Mouse (Mus musculus): Measurements from ENCODE around the gene Lst1.

The Lst1 gene

DNA sequence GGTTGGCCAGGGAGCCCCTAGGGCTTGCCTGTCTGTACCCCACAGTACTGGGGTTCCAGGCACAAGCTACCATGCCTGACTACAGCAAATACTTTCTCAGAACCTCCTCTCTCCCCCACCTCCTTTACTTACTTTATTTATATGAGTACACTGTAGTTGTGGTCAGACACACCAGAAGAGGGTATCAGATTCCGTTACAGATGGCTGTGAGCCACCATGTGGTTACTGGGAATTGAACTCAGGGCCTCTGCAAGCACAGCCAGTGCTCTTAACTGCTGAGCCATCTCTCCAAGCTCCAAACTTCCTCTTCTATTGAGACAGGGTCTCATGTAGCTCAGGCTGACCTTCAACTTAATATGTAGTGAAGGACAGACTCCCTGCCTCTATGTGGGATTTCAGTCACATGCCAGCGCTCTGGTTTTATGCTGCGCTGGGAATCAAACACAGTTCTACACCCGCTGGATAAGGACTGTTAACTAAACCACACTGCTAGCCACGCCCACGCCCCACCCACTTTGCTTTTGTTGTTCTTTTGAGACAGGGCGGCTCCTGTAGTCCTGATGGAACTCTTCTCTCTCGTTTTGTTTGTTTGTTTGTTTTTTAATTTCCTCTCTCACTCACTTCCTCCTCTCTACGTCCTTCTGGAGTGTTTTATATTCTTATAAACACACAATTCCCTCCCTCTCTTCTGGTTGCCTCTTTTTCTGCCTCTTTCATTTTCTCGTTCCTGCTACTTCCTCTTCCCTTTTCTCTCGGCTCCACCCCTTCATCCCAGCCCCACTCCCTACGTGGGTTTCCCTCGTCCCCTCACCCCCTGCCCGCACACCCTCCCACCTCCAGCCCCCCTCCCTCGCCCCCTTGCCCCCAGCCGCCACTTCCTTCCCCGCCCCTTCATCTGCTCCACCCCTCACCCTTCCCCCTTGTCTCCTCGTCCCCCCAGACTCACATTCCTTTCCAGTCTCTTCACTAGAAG, 2.3 kb downstream of the Lst1 start:
- DNase-seq (ENCODE audit: low spot score) = peak; percentile 83

DNA sequence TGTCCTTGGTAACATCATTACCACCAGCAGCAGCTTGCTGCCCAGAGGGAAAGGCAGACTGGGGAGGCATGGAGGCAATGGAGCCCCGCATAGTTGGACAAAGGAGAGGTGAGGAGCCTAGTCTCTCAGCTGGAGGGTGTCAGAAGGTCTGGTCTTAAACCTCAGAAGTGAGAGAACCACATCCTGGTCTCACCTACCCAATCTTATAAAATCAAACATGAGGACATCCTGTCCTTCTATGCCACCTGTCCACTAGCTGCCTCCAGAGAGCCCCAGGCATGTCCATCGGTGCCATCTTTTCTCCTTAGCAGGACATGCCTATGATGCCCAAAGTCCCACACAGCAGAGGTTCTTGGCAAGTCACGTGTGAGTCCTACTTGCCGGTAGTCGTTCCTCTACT, 8.1 kb downstream of the Lst1 start:
- no peak for DNase-seq (ENCODE audit: low spot score)

DNA sequence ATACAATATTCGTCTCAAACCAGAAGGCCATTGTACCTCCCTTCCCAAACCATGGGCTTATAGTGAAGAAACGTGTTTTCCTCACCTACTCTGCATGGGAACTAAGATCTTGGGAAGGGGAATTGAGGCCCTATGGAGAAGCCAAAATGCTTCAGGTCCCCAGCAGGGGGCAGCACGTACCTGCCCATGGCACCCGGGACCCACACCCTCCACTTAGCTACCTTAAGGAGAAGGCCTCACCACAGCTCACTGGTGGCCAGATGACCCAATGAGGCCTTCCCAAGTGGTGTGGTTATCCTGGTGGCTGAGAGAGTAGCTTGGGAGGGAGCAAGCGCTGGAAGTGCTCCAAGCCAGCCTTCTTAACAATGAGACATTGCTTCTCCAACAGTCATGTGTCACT, 9.7 kb downstream of the Lst1 start:
- peak; percentile 75 for DNase-seq (ENCODE audit: low spot score)

DNA sequence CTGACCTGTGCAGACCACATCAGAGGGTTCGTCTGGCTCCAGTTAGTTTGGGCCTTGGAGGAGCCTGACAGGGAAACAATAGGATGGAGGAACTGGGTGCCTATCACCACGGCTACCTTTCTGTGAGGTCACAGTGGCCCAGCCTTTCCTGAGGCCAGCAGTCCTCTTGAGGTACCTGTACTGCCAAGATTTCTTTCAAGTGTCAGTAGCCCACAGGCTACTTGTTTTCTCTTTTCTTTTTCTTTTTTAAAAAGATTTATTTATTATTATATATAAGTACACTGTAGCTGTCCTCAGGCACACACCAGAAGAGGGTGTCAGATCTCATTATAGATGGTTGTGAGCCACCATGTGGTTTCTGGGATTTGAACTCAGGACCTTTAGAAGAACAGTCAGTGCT, 12.3 kb downstream of the Lst1 start, which contains the start of gene Aif1:
TSS of gene Aif1 (minus strand) at position 101 of the 400 bp plus-strand sequence.
- no peak for DNase-seq (ENCODE audit: low spot score)

DNA sequence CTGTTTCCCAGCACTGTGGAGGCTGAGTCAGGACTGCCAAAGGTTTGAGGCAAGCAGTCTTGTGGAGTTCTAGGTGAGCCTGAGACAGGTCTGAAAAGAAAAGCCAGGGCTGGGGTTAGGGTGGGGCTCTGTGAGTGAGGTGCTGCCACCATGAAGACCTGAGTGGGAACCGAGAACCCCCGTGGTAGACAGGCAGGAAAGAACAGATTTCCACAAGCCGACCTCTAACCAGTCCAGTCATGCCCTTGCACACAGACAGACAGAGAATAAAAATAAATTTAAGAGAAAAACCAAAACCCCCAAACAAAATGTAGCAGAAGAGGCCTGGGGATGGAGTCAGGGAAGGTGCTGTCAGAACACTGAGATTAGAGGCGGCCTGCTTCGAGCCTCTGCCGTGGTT, 12.9 kb downstream of the Lst1 start:
- DNase-seq (ENCODE audit: low spot score) = no peak

DNA sequence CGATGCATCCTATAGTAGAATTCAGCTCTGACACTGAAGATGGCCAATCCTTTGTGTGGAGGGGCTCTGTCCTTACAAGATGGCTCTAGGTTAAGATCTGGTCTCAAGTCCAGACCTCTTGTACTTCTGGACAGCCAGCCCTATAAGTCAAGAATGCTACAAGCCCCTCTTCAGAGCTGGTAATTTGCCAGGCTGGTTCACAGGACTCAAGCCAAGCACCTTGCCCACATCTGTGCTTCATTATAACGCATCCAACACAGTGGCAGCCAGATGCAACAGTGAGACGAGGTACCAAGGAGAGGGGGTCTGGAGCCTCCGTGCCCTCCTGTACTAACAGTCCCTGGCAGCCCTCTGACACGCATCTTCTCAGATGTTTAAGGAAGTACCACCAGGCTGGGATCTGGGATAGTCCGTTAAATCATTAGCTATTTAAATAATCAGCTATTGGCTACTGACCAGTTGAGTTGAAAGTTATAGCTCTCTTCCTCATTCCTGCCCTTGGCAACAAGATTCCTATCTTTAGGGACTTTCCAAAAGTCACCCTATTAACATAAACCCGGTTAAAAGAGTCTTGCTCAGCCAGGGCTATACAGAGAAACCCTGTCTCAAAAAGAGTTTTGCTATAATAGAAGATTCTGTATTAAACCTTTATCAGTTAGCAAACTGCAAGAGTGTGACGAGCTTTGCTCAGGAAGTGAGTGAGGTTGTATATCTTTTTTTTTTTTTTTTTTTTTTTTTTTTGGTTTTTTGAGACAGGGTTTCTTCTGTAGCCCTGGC, 13.8 kb downstream of the Lst1 start:
- DNase-seq (ENCODE audit: low spot score) = no peak

DNA sequence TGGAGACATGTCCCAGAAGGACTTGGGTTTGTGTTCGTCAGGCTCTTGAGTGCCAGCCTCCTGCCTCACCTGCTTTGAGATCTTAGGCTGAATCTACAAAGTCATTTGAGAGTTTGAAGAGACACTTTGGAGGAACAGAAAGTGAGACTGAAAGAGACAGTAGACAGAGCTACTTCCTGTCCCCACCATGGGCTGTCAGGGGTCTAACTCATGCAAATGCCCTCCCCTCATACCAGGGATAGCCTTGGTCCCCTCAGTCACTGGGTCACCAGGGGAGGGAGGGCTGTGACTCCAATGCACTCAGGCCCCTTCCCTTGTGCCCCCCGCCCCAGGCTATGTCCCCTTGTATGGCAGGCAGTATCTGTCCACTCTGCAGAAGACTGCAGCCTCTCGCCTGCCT, 14.9 kb downstream of the Lst1 start:
- no peak for DNase-seq (ENCODE audit: low spot score)

DNA sequence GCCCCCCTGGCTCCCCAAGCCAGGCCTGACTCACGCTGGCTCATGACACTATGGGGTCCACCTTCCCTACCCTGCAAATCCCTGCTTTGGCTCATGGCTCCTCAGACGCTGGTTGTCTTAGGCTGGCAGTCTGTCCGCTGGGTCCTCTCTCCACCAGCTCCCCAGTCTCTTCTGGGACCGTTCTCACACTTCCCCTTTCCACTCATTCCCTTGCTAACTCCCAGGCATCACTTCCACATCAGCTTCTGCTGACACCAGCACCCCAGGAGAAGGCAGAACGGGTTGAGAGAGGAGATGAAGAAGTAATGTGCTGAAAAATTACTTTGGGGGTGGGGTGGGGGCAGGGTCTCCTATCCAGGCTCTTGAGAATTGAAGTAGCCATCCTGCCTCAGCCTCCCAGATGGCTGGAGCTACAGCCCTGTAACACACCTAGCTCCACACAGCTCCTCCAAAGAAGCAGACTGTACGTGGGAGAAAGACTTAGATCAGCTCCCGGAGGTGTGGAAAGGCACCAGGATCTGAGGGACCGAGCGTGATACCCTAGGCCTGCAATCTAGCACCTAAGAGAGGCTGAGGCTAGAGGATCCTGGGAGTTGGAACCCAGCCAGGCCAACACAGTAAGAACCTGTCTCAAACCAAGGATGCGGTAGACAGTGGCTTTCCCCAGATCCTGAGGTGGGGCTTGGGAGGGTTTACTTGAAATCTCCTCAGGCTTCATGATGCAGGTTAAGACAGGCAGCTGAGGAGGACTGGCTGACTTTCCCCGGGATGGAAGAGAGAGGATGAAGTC, 15.6 kb downstream of the Lst1 start:
- no peak for DNase-seq (ENCODE audit: low spot score)

DNA sequence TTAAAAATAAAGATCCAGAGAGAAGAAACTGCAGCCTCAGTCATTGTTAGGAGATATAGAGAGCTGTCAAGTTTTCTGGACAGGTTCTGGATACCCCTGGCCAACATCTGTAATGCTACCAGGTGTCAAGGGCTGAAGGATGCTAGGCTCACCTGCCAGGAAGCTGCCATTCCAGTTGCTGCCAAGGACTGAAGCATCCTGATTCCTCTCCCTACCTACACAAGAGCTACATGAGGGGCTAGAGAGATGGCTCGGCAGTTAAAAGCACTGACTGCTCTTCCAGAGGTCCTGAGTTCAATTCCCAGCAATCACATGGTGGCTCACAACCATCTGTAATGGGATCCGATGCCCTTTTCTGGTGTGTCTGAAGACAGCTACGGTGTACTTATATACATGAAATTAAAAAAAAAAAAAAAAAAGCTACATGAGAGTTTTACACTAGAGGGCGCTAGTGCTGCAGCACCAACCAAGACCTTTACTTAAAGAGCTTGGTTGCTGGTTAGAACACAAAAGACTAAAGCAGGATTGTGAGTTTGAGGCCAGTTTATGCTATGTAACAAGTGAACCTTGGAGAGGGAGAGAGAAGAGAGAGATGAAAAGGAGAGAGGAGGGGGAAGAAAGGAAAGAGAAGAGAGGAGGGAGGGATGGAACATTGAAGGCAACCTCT, 19.6 kb downstream of the Lst1 start:
- no peak for DNase-seq (ENCODE audit: low spot score)

DNA sequence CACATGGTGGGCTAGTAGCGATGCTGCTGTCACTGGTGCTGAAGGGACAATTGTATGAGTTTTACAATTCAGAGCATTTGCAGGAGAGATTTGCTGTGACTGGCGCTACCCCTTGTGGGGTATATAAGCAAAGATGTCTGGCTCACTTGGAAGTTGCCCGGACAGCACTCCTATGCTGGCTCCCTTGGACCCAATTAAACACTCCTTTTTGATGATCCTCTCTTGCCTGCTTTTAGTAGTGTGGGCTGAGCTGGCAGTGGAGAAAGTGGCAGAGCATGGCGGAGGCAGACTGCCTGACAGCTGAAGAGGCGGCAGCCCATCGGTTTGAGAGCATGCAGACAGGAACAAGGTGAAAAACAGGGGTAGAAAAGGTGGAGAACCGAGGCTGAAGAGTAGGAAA, 20.4 kb downstream of the Lst1 start:
- no peak for DNase-seq (ENCODE audit: low spot score)

DNA sequence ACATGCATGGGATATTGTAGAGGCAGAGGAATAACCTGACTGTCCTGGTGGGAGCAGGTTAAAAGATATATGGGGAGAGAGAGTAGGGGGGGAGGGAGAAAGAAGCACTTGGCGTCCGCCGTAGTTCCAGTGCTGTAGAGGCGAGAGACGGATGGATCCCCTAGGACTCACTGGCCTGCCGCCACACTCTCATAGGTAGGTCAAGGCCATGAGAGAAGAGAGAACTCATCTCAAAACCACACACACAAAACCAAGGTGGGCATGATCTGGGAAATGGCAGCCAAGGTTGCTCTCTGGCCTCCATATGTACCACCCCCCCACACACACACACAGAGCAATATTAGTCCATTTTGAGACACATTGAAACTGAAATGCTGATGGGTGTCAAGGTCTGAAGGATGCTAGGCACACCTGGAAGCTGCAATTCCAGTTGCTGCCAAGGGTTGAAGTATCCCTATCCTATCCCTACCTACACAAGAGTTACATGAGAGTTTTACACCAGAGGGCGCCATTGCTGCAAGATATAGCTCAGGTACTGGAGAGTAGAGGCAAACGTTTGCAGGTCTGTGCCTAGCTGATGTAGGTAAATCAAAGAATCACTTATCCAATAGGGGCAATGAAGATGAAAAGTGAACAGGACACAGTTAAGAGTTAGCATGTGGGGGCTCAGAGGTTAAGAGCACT, 21.7 kb downstream of the Lst1 start:
- DNase-seq (ENCODE audit: low spot score) = peak; percentile 78

DNA sequence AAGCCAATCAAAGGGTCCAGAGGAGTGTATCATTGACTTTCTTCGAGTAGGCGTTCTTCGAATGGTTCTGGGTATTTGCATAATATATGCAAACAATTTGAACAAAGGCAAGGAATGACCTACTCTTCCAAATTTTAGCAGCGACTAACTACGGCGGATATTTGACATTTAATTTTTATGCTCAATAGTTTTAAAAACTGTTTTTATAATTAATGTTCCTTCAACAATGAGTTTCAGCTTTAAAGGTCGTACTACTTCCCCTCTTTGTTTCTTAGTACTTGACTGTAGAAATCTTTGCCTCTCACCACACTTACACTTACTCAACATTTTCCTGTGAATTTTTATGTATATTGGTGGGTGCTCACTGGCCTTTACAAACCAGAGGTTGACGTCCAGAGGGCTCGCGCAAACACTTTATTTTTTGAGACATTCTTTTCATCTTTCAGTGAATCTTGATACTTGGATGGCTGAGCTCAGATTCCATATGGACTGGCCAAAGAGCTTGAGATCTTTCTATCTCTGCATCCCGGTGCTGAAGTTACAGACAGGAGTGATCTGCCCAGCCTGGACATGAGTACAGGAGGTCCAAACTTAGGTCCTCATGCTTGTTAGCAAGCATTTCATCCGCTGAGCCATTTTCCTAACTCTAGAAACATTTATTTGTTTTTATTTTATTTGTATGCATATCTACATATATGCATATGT, 22.6 kb downstream of the Lst1 start:
- no peak for DNase-seq (ENCODE audit: low spot score)

DNA sequence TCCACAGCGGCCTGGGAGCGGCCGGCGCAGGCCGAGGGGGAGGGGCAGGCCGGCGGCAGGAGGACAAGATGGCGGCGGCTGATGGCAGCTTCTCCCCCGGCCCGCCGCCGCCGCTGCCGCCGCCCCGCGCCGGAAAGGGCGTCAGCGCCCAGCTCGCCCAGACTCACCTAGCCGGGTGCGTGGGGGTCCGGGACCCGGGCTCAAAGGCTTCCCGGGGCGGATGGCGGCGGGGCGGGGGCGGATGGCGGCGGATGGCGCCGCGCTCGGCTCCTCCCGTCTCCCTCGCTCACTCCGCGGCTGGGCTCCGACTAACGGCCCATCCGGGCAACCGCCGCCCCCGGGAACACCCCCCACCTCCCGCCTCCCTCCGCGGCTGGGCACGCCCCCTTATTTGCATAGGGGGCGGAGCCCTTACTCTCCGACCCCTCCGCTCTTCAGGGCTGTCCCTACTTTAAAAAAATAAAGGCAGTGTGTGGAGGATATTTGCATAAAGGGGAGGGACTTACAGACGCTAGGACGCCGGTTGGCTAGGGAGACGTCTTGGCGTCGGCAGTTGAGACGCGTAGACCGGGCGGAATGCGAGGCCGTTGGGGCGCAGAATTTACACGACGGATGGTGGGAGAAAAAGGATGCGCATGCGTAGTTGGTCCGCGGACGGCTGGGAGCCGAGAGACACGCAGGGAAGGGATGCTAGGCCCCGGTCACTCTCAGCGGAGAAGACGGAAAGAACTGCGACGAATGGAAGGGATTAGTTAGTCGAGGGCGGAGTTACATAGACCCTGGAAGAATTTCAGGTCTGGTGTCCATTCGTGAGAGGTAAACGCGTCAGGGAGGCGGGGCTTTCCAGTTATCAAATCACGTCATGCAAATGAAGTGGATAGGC, 23.4 kb downstream of the Lst1 start, which contains the start of gene Prrc2a:
TSS of gene Prrc2a (minus strand) at position 330 of the 883 bp plus-strand sequence.
- DNase-seq (ENCODE audit: low spot score) = peak; percentile 98

DNA sequence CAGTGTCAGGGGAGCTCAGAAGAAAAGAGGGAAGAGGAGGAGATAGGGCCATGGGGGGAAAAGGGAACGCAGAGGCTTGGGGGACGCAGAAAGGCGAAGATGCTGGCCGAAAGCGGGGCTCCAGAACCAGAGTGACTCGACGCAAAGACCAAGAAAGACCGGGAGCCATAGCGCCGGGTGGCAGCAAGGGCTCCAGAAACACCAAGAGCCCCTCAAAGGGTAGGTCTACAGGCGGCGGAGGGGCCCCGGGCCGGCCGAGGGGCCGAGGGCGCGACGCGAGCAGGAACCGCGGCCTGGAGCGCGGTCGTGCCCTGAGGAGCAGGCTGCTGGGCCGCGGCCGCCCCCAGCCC, 24.0 kb downstream of the Lst1 start:
- no peak for DNase-seq (ENCODE audit: low spot score)

DNA sequence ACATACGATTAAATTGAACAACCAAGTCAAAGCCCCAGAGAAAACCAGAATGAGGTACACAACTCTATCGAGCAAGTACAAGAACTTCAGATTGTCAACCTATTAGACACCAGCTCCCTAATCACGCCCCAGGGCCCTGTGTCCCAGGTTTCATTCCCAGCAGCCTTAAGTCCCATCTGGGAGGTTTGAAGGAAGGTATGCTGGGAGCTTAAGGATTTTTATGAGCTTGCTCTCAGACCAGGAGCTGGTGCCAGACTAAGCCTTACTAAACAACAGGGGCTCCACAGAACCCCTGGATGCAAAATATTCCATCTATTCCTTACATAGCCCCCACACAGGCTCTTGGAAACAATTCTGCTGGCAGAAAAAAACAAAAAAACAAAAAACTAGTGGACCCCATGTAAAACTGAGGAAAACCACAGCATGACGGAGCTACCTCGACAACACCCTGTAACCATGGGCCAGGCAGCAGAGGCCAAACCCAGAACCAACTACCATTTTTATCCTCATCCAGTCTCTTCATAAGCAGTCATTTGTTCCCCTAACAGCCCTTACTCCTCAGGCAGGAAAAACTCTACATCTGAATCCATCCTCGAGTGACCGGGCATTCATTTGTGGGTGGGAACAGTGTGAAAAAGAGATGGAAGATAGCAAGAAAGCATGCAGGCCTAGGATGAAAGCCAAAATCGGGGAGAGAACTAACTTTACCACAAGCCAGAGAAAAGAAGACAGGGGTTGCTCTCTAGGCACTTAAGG, 24.7 kb downstream of the Lst1 start:
- DNase-seq (ENCODE audit: low spot score) = no peak

DNA sequence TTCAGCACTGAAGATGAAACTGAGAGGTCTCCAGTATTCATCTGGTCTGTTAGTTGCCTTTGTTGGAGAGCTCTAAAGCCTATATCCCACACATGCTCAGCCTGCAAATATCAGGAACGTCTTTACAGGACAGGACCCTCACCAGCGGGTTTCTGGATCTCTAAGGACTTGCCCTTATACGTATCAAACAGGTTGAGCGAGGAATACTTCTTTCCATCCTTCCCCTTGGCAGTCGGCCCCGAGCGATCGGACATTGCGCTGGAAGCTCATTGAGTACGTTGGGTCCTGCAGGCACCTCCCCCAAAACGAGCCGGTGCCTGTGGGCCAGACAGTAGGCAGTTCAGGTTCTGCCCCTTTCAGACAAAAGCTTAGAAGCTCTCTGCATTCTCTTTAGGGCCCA, 25.5 kb downstream of the Lst1 start:
- DNase-seq (ENCODE audit: low spot score) = peak; percentile 69

DNA sequence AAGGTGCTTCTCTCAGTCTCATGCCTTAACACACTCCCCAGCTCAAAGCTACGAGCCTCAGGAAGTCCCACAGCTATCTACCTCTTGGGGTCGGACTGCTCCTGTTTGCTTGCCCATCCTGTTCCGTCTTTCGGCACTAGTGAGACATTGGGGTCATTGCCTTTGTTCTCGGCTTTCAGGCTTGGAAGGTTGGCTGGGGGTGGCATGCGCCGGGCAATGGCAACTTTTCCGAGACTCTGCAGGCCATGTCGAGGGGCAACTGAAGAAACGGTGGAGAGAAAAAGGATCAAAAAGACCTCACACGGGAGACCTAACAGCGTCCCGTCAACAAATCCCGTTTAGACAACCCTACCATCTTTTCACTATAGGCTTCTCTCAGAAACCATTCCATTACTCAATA, 26.1 kb downstream of the Lst1 start:
- DNase-seq (ENCODE audit: low spot score) = no peak

DNA sequence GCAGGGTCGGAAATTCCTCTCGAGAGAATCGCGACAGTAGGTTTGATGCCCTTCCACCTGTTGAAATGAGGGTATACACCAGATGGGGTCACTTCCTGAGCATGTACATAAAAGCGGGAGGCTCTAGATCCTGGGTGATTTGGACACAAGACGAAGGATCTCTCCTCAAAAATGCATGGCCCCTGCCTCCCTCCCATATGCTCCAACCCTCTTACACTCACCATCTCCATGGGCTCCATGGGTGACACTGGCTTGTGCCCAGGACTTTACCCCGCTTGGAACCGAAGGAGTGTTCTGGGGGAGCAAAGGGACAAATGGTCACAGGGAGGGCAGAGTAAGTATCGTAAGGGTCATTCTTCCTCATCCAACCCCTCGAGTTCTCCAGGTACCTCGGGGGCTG, 26.8 kb downstream of the Lst1 start:
- no peak for DNase-seq (ENCODE audit: low spot score)

DNA sequence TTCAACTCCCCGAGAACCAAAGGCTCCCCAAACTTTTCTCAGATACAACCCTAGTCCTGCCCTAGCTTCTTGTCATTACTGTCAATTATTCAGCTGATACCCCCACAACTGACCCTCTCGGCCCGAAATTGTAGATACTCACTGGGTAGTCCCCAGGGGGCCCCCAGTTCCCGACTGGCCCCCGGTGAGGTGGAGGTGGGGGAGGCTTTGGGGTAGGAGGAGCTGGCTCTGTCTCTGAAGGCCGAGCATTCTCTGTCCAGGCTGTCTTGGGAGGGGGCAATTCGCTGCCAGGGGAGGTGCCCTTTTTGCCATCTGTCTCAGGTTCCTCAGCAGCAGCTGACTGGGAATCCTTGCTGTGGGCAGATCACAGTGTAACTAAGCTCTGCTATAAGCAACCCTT, 28.6 kb downstream of the Lst1 start:
- DNase-seq (ENCODE audit: low spot score) = no peak

Measured in urinary bladder, postnatal 14 days (tissue).